Mouse (Mus musculus) small intestine, adult 2 months (tissue): ENCODE results near the gene Dapk1. TPM values are rescaled to one million over a fixed set of nuclear protein-coding genes. Genes with fewer than 3 reads are reported as not detected.

ENCODE experiments used
- H3K27ac ChIP-seq: fragments of 200-500 bp; 2 replicates; pipeline ENCODE4 v1.5.1; 2012; ENCODE audit warnings: low read depth, low read length, control low read depth, inconsistent platforms; ENCODE audit not compliant: insufficient read depth
- H3K27me3 ChIP-seq: fragments of 200-500 bp; 2 replicates; pipeline ENCODE4 v1.6.1; 2012; ENCODE audit warnings: mild to moderate bottlenecking, moderate library complexity, low read length, inconsistent platforms; ENCODE audit not compliant: control insufficient read depth, insufficient read depth
- H3K36me3 ChIP-seq: fragments of 200-500 bp; 2 replicates; pipeline ENCODE4 v1.6.1; 2012; ENCODE audit warnings: mild to moderate bottlenecking, low read length, control low read depth, inconsistent platforms; ENCODE audit not compliant: control insufficient read depth, insufficient read depth
- H3K4me1 ChIP-seq: fragments of 200-500 bp; 2 replicates; pipeline ENCODE4 v1.6.1; 2012; ENCODE audit warnings: low read length, inconsistent platforms, mixed read lengths; ENCODE audit not compliant: control insufficient read depth, insufficient read depth, insufficient read length
- H3K4me3 ChIP-seq: fragments of 200-500 bp; 2 replicates; pipeline ENCODE4 v1.5.1; 2012; ENCODE audit warnings: low read depth, mild to moderate bottlenecking, control low read depth, inconsistent platforms, low read length, moderate library complexity
- CTCF ChIP-seq: fragments of 200-500 bp; IDR thresholded peaks from 2 replicates; pipeline ENCODE4 v1.5.1; 2012; ENCODE audit warnings: low read depth, mild to moderate bottlenecking, control low read depth, inconsistent platforms, low read length, moderate library complexity, mixed read lengths; ENCODE audit not compliant: insufficient replicate concordance, insufficient read length; ENCODE audit errors: extremely low read depth
- POLR2A ChIP-seq: fragments of 200-500 bp; IDR thresholded peaks from 2 replicates; pipeline ENCODE4 v1.6.1; 2012; ENCODE audit warnings: low read depth, mild to moderate bottlenecking, control low read depth, inconsistent platforms, low read length, moderate library complexity
- WGBS: fragments of 180-500 bp; shearing (Covaris S2); methylation state at CpG from one replicate; pipeline ENCODE4 v1.1.7; 2018; 5-methylcytosine and 5-hydroxymethylcytosine counted together
- polyA plus RNA-seq: library from polyadenylated mRNA; depleted of rRNA; stranded (reverse); fragments of >200 nt; gene quantifications from 2 replicates; pipeline ENCODE4 v1.2.3, GENCODE M21; 2012

Gene Dapk1
- polyA plus RNA-seq, 1 experiment, result 12.9 TPM

DNA sequence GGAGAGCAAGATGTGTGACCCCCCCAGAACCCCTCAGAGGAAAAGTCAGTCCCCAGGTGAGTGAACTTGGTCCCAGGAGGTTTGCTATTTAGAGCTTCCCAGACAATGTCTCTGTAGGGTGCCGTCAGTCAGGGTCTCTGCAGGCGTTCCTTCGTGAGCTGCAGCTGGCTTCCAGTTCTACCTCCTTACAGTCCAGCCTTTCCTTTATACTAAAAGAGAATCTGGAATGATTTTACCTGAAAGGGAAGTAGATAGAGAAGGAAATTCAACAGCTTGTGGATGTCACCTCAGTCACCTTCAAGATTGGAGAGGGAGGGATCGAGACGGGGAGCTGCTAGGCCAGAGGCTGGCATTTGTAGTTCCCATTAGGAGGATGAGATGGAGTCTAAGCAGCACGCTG is 14.3 kb downstream of the Dapk1 start:
- no peaks in the 10 kb centered on the region for H3K36me3 ChIP-seq
- TF ChIP-seq CTCF (no peak), POLR2A (no peak)
- peaks cover 2% of the 10 kb centered on the region; the same call in 1 of the 2 replicates for H3K4me1 ChIP-seq
- H3K4me3 ChIP-seq, result no peak overlapping the region
- 93% methylated on average over 6 of the region's 6 CpGs for WGBS
- H3K27ac ChIP-seq, result no peak overlapping the region
- H3K27me3 ChIP-seq, result no peaks in the 10 kb centered on the region

DNA sequence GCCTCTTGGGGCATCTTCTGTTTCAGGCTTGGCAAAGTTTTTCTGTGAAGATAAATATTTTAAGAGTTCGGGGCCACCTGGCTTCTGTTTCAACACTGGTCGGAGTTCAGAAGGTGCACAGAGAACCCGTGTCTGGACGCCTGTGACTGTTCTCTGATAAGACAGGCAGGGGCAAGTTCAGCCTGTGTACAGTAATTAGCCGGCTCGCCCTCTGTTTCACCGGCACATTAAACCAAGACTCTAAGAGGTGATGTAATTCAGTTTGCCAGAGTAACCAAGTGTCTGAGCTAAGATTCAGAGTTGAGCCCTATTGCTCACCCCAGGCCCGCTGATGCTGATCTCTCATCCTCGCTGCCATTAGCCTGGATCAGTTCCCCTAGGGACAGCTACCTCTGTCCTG is 16.5 kb downstream of the Dapk1 start:
- Histone ChIP-seq H3K27ac (no peak overlapping the region), H3K4me1 (peaks cover 2% of the 10 kb centered on the region; the same call in 1 of the 2 replicates), H3K36me3 (no peaks in the 10 kb centered on the region), H3K27me3 (no peaks in the 10 kb centered on the region), H3K4me3 (no peak overlapping the region)
- no peak for TF ChIP-seq CTCF
- TF ChIP-seq POLR2A, result no peak
- WGBS, result 31% methylated on average over 9 of the region's 9 CpGs

DNA sequence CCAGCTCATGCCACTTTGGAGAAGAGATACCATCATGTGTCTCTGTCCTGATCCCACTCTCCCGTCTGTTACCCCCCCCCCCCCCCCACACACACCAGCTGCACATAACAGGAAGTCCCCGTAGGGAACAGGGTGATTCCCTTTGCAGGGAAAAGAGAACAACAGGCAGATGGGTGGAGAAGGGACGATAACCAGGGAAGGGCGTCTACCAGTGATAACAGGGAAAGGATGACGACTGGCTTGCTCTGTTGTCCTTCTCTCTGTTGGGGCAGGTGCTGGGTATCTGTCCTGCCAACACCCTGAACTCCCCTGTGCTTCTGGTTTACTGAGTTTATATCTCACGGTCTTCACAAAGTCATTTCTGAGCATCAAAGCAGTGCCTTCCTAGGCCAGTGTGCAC is 18.0 kb downstream of the Dapk1 start:
- 32% methylated on average over 6 of the region's 6 CpGs for WGBS
- H3K27ac ChIP-seq, result no peak overlapping the region
- no peaks in the 10 kb centered on the region for H3K27me3 ChIP-seq
- H3K4me3 ChIP-seq, result no peak overlapping the region
- H3K4me1 ChIP-seq, result peaks cover 2% of the 10 kb centered on the region; the same call in 1 of the 2 replicates
- TF ChIP-seq CTCF (no peak), POLR2A (no peak)
- no peaks in the 10 kb centered on the region for H3K36me3 ChIP-seq

DNA sequence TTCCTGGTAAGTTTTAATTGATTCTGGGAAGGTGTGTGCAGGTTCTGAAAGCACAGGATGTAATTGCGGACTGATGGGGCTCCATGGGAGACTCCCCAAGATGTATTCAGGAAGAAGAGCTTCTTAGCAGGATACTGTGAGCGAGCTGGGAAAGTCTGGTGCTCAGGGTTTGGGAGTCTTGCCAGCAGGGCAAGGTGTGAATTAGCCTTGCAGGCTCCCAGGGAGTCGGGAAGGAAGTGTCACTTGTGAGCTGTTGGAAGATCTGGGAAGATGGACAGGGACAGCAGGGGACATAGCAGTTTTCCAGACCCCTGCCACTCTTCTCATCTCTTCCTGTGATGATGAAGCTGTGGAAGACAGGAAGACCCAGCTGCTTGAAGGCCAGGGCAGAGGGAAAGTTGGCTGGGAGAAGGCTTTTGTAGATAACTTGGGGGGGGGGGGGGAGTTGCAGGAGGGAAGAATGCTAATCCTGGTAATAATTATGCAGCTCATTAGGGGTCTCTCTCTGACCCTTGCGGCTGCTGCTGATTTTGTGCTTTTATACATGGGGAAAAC is 19.7 kb downstream of the Dapk1 start:
- no peaks in the 10 kb centered on the region for H3K36me3 ChIP-seq
- H3K4me3 ChIP-seq, result no peak overlapping the region
- no peaks in the 10 kb centered on the region for H3K27me3 ChIP-seq
- H3K4me1 ChIP-seq, result peaks cover 2% of the 10 kb centered on the region; the same call in 1 of the 2 replicates
- WGBS, result 66% methylated on average over 4 of the region's 4 CpGs
- no peak overlapping the region for H3K27ac ChIP-seq
- TF ChIP-seq CTCF (no peak), POLR2A (no peak)

DNA sequence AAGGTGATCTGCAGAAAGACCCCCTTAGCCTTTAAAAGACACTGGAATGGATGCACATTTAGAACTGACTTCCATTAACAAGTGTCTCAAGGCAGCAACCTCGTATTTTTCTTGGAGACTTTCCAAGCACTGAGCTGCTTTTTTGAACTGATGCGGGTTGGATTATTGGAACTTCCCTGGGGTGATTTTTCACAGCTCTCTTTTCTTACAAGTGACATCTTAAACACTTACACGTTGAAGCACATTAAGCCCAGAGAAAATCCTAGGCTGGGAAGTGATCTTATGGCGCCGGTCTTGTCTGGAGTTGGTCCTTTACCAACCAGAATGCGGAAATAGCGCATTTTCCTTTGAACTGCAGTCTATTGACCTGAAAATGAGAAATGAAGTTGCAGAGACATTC is 23.8 kb downstream of the Dapk1 start:
- 79% methylated on average over 7 of the region's 7 CpGs for WGBS
- Histone ChIP-seq H3K4me3 (no peak overlapping the region), H3K27ac (no peak overlapping the region), H3K4me1 (no peaks in the 10 kb centered on the region), H3K36me3 (no peaks in the 10 kb centered on the region), H3K27me3 (no peaks in the 10 kb centered on the region)
- no peak for TF ChIP-seq CTCF
- no peak for TF ChIP-seq POLR2A

DNA sequence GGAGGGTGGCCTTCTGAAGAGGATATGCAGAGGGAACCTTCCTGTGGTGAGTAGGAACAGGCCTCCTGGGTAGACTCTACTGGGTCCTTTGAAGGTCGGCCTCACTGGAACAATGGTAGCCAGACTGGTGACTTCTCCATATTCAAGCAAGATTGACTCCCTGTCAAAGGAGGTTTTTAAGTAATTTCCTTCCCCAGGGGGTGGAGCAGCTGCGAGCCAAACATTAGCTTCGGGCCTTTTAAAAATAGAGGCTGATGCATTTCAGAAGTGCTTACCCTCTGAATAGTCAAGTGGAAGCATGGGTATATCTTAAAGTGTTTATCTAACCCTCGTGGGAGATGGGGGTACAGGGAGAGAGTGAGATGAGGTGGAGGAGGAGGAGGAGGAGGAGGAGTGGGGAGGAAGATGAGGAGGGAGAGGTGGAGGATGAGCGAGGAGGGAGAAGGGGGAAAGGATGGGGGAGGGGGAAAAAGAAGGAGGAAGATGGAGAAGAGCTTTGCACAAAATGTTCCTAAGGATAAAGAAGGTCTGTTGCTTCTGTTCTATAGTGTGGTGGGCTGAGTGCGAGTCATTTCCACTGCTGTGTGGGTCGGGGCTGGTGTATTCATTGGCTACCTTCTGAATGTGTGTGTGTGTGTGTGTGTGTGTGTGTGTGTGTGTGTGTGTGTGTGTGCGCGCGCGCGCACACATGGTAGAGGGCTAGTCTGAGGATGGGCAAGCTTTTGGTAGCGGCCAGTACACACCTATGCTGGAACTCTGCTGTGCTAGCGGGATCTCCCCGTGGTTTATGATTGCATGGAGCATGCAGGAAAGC is 26.3 kb downstream of the Dapk1 start:
- H3K27ac ChIP-seq, result no peak overlapping the region
- no peaks in the 10 kb centered on the region for H3K27me3 ChIP-seq
- 59% methylated on average over 15 of the region's 15 CpGs for WGBS
- no peak for TF ChIP-seq POLR2A
- TF ChIP-seq CTCF, result no peak
- H3K4me1 ChIP-seq, result no peaks in the 10 kb centered on the region
- no peaks in the 10 kb centered on the region for H3K36me3 ChIP-seq
- no peak overlapping the region for H3K4me3 ChIP-seq

DNA sequence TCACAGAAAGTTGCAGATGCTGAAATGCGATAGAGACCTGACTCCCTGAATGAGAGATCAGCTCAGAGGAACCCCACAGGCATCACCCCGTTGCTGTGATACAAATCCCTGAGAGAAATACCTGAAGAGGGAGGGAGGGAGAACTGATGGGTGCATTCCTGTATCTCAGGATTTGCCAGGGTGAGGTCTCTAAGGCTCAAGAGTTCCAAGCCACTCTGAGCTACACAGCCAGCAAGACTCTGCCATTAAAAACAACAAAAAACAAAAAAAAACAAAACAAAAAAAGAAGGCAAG is 26.9 kb downstream of the Dapk1 start:
- Histone ChIP-seq H3K27ac (no peak overlapping the region), H3K4me3 (no peak overlapping the region), H3K36me3 (no peaks in the 10 kb centered on the region), H3K4me1 (no peaks in the 10 kb centered on the region), H3K27me3 (no peaks in the 10 kb centered on the region)
- TF ChIP-seq POLR2A (no peak), CTCF (no peak)
- 30% methylated on average over 2 of the region's 2 CpGs for WGBS
